Mouse (Mus musculus): ENCODE measurements around the gene Smim14. TPM values are rescaled to one million over a fixed set of nuclear protein-coding genes. Genes with fewer than 3 reads are reported as not detected.

Gene Smim14
- polyA plus RNA-seq, 1 experiment from 2014 or later: 230 TPM

DNA sequence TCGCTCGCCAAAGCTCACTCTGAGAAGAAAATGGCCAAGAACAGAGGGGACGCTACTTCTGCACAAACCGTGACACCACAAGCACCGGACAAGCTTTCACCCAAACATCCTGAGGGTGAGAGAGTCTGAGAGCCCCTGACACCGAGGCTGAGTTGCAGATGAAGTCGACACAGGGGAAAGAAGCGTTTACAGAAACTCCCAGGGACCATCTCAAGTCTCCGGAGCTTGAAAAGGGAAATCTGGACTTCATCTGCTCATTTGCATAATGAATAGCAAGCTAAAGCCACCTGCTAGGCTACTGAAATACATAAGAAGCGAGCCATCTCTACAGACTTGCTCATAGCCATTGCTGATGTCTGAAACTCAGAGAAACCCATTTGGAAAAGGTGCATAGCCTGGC lies 117.8 kb downstream of the Smim14 start:
- no peak overlapping the region for H3K27ac ChIP-seq (ENCODE audit: low read depth, low read length)
- 81% methylated on average over 10 of the region's 10 CpGs for WGBS
- no peaks in the 10 kb centered on the region for H3K9me3 ChIP-seq (ENCODE audit: control insufficient read depth, low read length)
- H3K36me3 ChIP-seq (ENCODE audit: control insufficient read depth, insufficient read depth, low read length): peaks cover 44% of the 10 kb centered on the region
- H3K4me3 ChIP-seq (ENCODE audit: low read depth, low read length): no peak overlapping the region
- no peak overlapping the region for H3K4me2 ChIP-seq (ENCODE audit: low read depth, low read length)
- H3K27me3 ChIP-seq (ENCODE audit: control insufficient read depth, insufficient read depth, low read length): no peaks in the 10 kb centered on the region
- no peaks in the 10 kb centered on the region for H3K4me1 ChIP-seq (ENCODE audit: control insufficient read depth, insufficient read depth, low read length)
- no peak overlapping the region for H3K9ac ChIP-seq (replicated peaks; ENCODE audit: low read depth, low read length)
- ATAC-seq (ENCODE audit: low read depth): no peak

DNA sequence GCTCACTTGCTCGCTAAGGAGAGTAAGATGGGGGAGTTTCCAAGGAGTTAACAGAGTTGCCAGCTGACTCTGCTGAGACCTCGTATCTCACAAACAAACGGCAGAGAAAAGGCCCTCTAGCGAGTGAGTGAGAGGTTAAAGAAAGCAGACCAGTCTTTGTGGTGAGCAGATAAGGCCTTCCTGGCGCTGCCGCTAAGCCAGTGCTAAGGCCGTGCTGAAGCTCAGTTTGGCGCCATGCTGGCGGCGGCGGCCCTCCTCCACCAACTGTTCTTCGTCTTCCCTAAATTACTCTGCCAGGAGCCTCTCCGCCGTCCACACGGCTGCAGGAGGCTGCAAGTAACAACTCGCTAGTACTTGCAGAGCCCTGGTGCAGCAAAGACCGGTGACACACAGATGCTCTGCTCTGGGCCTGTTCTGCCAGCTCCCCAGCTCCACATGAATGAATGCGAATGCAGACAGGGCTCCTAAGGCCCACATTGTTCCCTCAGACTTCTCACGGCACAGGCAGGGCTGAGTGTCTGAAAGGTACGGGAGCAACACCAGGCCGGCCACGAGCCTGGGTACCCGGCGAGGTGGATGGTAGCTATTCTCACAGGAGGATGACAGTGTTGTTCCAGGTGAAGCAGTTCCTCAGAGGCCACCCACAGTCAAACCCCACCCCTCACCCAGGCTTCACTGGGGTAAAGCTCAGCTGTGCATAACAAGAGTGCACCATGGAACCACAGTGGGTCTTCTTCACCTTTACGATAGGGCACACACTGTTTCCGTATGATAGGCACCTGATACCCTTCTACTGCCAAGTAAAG lies 121.1 kb downstream of the Smim14 start:
- Histone ChIP-seq H3K27me3 (ENCODE audit: control insufficient read depth, insufficient read depth, low read length) (no peaks in the 10 kb centered on the region), H3K4me2 (ENCODE audit: low read depth, low read length) (no peak overlapping the region; the same call in 1 of the 2 replicates), H3K36me3 (ENCODE audit: control insufficient read depth, insufficient read depth, low read length) (peaks cover 47% of the 10 kb centered on the region), H3K27ac (ENCODE audit: low read depth, low read length) (no peak overlapping the region; the same call in 1 of the 2 replicates), H3K9ac (replicated peaks; ENCODE audit: low read depth, low read length) (no peak overlapping the region), H3K4me1 (ENCODE audit: control insufficient read depth, insufficient read depth, low read length) (no peaks in the 10 kb centered on the region), H3K4me3 (ENCODE audit: low read depth, low read length) (no peak overlapping the region), H3K9me3 (ENCODE audit: control insufficient read depth, low read length) (no peaks in the 10 kb centered on the region)
- ATAC-seq (ENCODE audit: low read depth): no peak
- 27% methylated on average over 26 of the region's 26 CpGs for WGBS

DNA sequence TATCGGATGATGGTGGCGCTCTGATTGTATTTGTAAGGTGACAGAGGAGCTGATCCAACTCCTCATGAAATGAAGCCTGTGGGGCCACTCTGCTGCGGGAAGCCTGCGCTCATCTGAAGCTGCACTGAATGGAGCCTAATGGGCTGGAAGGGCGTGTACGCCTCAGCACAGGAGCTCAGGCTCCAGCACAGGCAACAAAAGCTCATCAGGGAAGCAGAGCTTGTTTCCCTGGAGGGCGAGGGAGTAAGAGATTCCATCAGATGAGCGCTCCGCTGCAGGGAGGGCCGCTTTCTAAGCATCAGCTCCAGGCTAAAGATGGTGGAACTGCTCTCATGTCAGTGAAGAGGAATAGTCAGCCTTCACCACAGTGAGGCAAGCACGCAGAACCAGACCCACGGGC lies 129.0 kb downstream of the Smim14 start:
- Histone ChIP-seq H3K4me1 (ENCODE audit: control insufficient read depth, insufficient read depth, low read length) (no peaks in the 10 kb centered on the region), H3K36me3 (ENCODE audit: control insufficient read depth, insufficient read depth, low read length) (peaks cover 31% of the 10 kb centered on the region), H3K4me3 (ENCODE audit: low read depth, low read length) (no peak overlapping the region), H3K9ac (replicated peaks; ENCODE audit: low read depth, low read length) (no peak overlapping the region), H3K9me3 (ENCODE audit: control insufficient read depth, low read length) (no peaks in the 10 kb centered on the region), H3K4me2 (ENCODE audit: low read depth, low read length) (no peak overlapping the region), H3K27me3 (ENCODE audit: control insufficient read depth, insufficient read depth, low read length) (no peaks in the 10 kb centered on the region), H3K27ac (ENCODE audit: low read depth, low read length) (peak overlapping the region; percentile 56; the same call in 1 of the 2 replicates)
- ATAC-seq (ENCODE audit: low read depth): no peak
- WGBS: 34% methylated on average over 12 of the region's 12 CpGs

DNA sequence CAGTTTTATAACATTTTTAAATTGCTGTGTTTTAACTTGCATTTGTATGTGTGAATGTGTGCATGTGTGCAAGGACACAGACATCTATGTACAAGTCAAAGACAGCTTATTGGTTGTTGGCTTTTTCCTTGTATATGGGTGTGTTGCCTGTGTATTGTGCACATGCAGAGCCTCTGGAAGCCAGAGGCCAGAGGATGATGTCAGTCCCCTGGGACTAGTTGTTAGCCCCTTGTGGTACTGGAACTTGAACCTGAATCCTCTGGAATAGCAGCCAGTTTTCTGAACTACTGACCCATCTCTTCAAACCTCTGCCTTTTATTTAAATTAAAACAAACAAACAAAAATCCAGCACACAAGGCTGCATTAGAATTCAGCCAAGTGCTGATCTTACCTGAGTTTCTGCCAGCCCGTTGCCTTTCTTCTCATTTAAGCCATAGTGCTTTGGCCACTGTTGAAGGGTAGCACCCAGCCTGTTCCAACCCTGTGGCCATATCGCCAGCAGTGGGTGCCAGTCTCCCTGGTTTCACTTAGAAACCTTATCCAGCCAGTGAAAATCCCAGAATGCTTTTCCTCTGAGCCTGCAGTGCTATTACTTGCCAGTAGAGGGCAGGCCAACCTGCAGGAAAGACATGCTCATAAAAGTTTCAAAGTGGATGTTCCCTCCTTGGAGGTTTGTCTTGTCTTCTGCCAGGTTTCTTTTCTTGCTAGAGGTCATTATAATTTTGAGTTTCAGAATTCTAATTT lies 135.6 kb downstream of the Smim14 start:
- H3K4me2 ChIP-seq (ENCODE audit: low read depth, low read length): no peak overlapping the region
- H3K4me3 ChIP-seq (ENCODE audit: low read depth, low read length): no peak overlapping the region
- no peaks in the 10 kb centered on the region for H3K4me1 ChIP-seq (ENCODE audit: control insufficient read depth, insufficient read depth, low read length)
- H3K9ac ChIP-seq (replicated peaks; ENCODE audit: low read depth, low read length): no peak overlapping the region
- peaks cover 33% of the 10 kb centered on the region for H3K36me3 ChIP-seq (ENCODE audit: control insufficient read depth, insufficient read depth, low read length)
- ATAC-seq (ENCODE audit: low read depth): peak; percentile 77; the same call in 1 of the 2 replicates
- H3K27me3 ChIP-seq (ENCODE audit: control insufficient read depth, insufficient read depth, low read length): no peaks in the 10 kb centered on the region
- no peak overlapping the region for H3K27ac ChIP-seq (ENCODE audit: low read depth, low read length)
- WGBS: 26% methylated on average over 2 of the region's 2 CpGs
- H3K9me3 ChIP-seq (ENCODE audit: control insufficient read depth, low read length): no peaks in the 10 kb centered on the region

Other genes with a start within 250 kb of the Smim14 start
- 26.5 and 31.7 TPM in 2 replicates for gene Rfc1, start 201.5 kb downstream of the Smim14 start, polyA plus RNA-seq (2014; fragmentation: Nextera tagmentation; extraction: Ambion mirVana)
- gene Klb, start 188.9 kb downstream of the Smim14 start, polyA plus RNA-seq (2014; fragmentation: Nextera tagmentation; extraction: Ambion mirVana): 0.08 and 0.13 TPM in 2 replicates
- 605 and 660 TPM in 2 replicates for gene Rpl9, start 145.7 kb downstream of the Smim14 start, polyA plus RNA-seq (2014; fragmentation: Nextera tagmentation; extraction: Ambion mirVana)
- gene Lias, start 145.7 kb downstream of the Smim14 start, polyA plus RNA-seq (2014; fragmentation: Nextera tagmentation; extraction: Ambion mirVana): 65.0 and 70.7 TPM in 2 replicates
- gene Ugdh, start 101.2 kb downstream of the Smim14 start, polyA plus RNA-seq (2014; fragmentation: Nextera tagmentation; extraction: Ambion mirVana): 31.3 and 40.8 TPM in 2 replicates
- not detected in 2 replicates for gene Gm43552, start 44.4 kb downstream of the Smim14 start, polyA plus RNA-seq (2014; fragmentation: Nextera tagmentation; extraction: Ambion mirVana)
- gene Ube2k, start within 50 bp of the Smim14 start, polyA plus RNA-seq (2014; fragmentation: Nextera tagmentation; extraction: Ambion mirVana): 143 and 179 TPM in 2 replicates
- 60.6 and 69.2 TPM in 2 replicates for gene Pds5a, start 161.1 kb upstream of the Smim14 start, polyA plus RNA-seq (2014; fragmentation: Nextera tagmentation; extraction: Ambion mirVana)
- 23.7 and 29.0 TPM in 2 replicates for gene N4bp2, start 226.3 kb upstream of the Smim14 start, polyA plus RNA-seq (2014; fragmentation: Nextera tagmentation; extraction: Ambion mirVana)

Measured in neural tube, embryonic 14.5 days (tissue).